Mouse (Mus musculus): ENCODE data around the gene Hmgxb4. TPM values are rescaled to one million over a fixed set of nuclear protein-coding genes. Genes with fewer than 3 reads are reported as not detected.

Hmgxb4 gene
- total and polyA plus RNA-seq, 2 experiments from 2014 or later = 24.7 to 66.9 TPM

DNA sequence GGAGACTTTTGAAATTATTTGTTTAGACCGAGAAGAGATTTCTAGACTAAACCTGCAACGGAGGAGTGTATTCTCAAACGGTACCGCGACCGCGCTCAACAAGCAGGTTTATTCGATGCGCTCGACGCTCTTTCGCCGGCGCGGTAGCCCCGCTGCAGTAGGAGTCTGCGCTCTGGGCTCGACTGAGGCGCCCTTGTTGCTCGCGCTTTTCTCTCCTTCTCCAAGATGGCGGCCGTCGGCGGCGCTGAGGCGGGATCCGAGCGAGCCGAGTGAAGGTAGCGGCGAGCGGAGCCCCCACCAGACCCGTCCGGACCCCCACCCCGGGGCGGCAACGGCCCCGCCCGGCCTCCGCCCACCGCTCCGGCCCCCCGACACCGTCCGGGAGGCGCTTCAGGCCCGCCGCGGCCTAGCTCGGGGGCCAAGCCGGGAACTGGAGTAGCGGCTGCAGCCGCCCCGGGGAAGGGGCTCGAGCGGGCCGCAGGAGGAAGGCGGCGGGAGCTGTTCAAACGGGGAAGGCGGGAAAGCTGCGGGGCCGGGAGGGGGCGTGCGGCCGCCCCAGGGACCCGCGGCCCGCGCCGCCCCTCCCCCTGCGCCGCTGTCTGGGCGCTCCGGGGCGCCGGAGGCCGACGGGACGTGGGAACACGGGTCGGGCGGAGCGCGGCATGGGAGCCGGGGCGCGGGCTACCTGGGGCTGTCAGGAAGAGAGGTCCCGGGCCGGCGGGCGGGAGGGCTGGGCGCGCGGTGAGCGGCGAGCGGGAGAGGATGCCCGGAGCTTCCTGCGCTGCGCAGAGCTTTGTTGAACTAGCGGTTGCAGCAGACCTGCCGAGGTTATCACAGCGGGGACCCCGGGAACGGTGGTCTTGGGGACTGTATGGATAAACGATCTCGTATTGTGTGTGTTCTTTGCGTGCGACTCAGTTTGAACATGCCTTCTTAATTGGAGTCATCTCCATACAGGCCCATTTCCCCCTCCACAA is 607 bp downstream of the Hmgxb4 start:
- ATAC-seq (peak; percentile 95), DNase-seq (ENCODE audit: low spot score) (peak; percentile 95)
- H3K9me3 ChIP-seq (ENCODE audit: low read length) = no peaks in the 10 kb centered on the region
- H3K4me1 ChIP-seq (ENCODE audit: insufficient read depth, low read length) = 0 out of 2 replicates have a peak, but pooled peaks cover 4% of the 10 kb centered on the region
- peaks cover under 1% of the 10 kb centered on the region; the same call in 1 of the 2 replicates for H3K36me3 ChIP-seq (ENCODE audit: insufficient read depth, low read length)
- H3K27me3 ChIP-seq (ENCODE audit: insufficient read depth, low read length) = no peaks in the 10 kb centered on the region
- H3K4me2 ChIP-seq (ENCODE audit: low read depth, low read length) = peak overlapping the region; percentile 71
- H3K9ac ChIP-seq (replicated peaks; ENCODE audit: low read length) = peak overlapping the region; percentile 98
- TF ChIP-seq CTCF (IDR thresholded peaks at IDR 0.05; ENCODE audit: low read depth) = no peak
- H3K27ac ChIP-seq = peak overlapping the region; percentile 97
- peak overlapping the region; percentile 94 for H3K4me3 ChIP-seq (ENCODE audit: low read length)
- WGBS = 1% methylated on average over 73 of the region's 111 CpGs

DNA sequence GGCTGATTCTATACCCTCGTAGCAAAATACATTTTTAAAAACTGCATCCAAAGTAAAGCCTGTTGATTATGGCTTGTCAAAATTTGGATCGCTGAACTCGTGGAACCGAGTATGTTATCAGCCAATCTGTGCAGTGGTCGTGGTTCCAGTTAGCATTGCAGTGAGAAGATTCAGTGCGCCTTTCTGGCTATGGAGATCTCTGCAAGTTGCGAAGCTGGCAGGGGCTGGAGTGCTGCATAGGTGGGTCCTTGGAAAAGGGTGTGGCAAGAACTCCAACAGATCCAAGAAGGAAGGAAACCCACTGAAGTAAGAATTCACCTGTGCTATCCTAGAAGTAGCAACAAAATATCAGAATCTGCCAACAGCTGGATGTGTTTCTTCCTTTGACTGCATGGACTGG is 1.4 kb downstream of the Hmgxb4 start:
- no peaks in the 10 kb centered on the region for H3K9me3 ChIP-seq (ENCODE audit: low read length)
- peak; percentile 33; the same call in 1 of the 2 replicates for ATAC-seq
- H3K27me3 ChIP-seq (ENCODE audit: insufficient read depth, low read length) = no peaks in the 10 kb centered on the region
- H3K9ac ChIP-seq (replicated peaks; ENCODE audit: low read length) = peak overlapping the region; percentile 98
- H3K36me3 ChIP-seq (ENCODE audit: insufficient read depth, low read length) = peaks cover 8% of the 10 kb centered on the region
- H3K27ac ChIP-seq = peak overlapping the region; percentile 97; the same call in 1 of the 2 replicates
- no peak for TF ChIP-seq CTCF (IDR thresholded peaks at IDR 0.05; ENCODE audit: low read depth)
- peak overlapping the region; percentile 71 for H3K4me2 ChIP-seq (ENCODE audit: low read depth, low read length)
- WGBS = 3% methylated on average over 7 of the region's 7 CpGs
- peak; percentile 40 for DNase-seq (ENCODE audit: low spot score)
- H3K4me3 ChIP-seq (ENCODE audit: low read length) = peak overlapping the region; percentile 94
- 0 out of 2 replicates have a peak, but pooled peaks cover 4% of the 10 kb centered on the region for H3K4me1 ChIP-seq (ENCODE audit: insufficient read depth, low read length)

- Histone ChIP-seq H3K9me3 (ENCODE audit: low read length) (no peaks in the 10 kb centered on the region), H3K9ac (replicated peaks; ENCODE audit: low read length) (no peak overlapping the region), H3K27me3 (ENCODE audit: insufficient read depth, low read length) (no peaks in the 10 kb centered on the region), H3K4me2 (ENCODE audit: low read depth, low read length) (no peak overlapping the region), H3K4me3 (ENCODE audit: low read length) (no peak overlapping the region), H3K27ac (no peak overlapping the region), H3K4me1 (ENCODE audit: insufficient read depth, low read length) (no peaks in the 10 kb centered on the region), H3K36me3 (ENCODE audit: insufficient read depth, low read length) (peaks cover 28% of the 10 kb centered on the region)
- TF ChIP-seq CTCF (IDR thresholded peaks at IDR 0.05; ENCODE audit: low read depth) = no peak
- 99% methylated on average over 3 of the region's 3 CpGs for WGBS
- no peak for DNase-seq (ENCODE audit: low spot score)
- ATAC-seq = no peak
Measured at GRCm38 (mm10) chr8:75000431-75000830, 7.3 kb downstream of the Hmgxb4 start.

- no peak overlapping the region for H3K4me2 ChIP-seq (ENCODE audit: low read depth, low read length)
- no peaks in the 10 kb centered on the region for H3K27me3 ChIP-seq (ENCODE audit: insufficient read depth, low read length)
- H3K36me3 ChIP-seq (ENCODE audit: insufficient read depth, low read length) = peaks cover 14% of the 10 kb centered on the region; the same call in 1 of the 2 replicates
- no peak overlapping the region for H3K9ac ChIP-seq (replicated peaks; ENCODE audit: low read length)
- ATAC-seq = no peak
- WGBS = 98% methylated on average over 2 of the region's 2 CpGs
- H3K4me1 ChIP-seq (ENCODE audit: insufficient read depth, low read length) = no peaks in the 10 kb centered on the region
- no peak for DNase-seq (ENCODE audit: low spot score)
- H3K9me3 ChIP-seq (ENCODE audit: low read length) = no peaks in the 10 kb centered on the region
- no peak overlapping the region for H3K4me3 ChIP-seq (ENCODE audit: low read length)
- H3K27ac ChIP-seq = no peak overlapping the region
- TF ChIP-seq CTCF (IDR thresholded peaks at IDR 0.05; ENCODE audit: low read depth) = no peak
Measured at GRCm38 (mm10) chr8:75008826-75009225, 15.7 kb downstream of the Hmgxb4 start.

- Histone ChIP-seq H3K4me2 (ENCODE audit: low read depth, low read length) (no peak overlapping the region), H3K27me3 (ENCODE audit: insufficient read depth, low read length) (no peaks in the 10 kb centered on the region), H3K36me3 (ENCODE audit: insufficient read depth, low read length) (peaks cover 8% of the 10 kb centered on the region; the same call in 1 of the 2 replicates), H3K9ac (replicated peaks; ENCODE audit: low read length) (no peak overlapping the region), H3K4me3 (ENCODE audit: low read length) (no peak overlapping the region), H3K27ac (no peak overlapping the region), H3K4me1 (ENCODE audit: insufficient read depth, low read length) (no peaks in the 10 kb centered on the region), H3K9me3 (ENCODE audit: low read length) (no peaks in the 10 kb centered on the region)
- no peak for ATAC-seq
- 43% methylated on average over 2 of the region's 2 CpGs for WGBS
- TF ChIP-seq CTCF (IDR thresholded peaks at IDR 0.05; ENCODE audit: low read depth) = no peak
- DNase-seq (ENCODE audit: low spot score) = no peak
Measured at GRCm38 (mm10) chr8:75013557-75013956, 20.4 kb downstream of the Hmgxb4 start.

GRCm38 (mm10) chr8:75013964-75014363 is 20.8 kb downstream of the Hmgxb4 start:
- H3K9ac ChIP-seq (replicated peaks; ENCODE audit: low read length) = no peak overlapping the region
- ATAC-seq (no peak), DNase-seq (ENCODE audit: low spot score) (no peak)
- no peaks in the 10 kb centered on the region for H3K27me3 ChIP-seq (ENCODE audit: insufficient read depth, low read length)
- H3K4me3 ChIP-seq (ENCODE audit: low read length) = no peak overlapping the region
- TF ChIP-seq CTCF (IDR thresholded peaks at IDR 0.05; ENCODE audit: low read depth) = no peak
- H3K27ac ChIP-seq = no peak overlapping the region
- H3K4me2 ChIP-seq (ENCODE audit: low read depth, low read length) = no peak overlapping the region
- peaks cover 5% of the 10 kb centered on the region; the same call in 1 of the 2 replicates for H3K36me3 ChIP-seq (ENCODE audit: insufficient read depth, low read length)
- WGBS = 71% methylated on average over 3 of the region's 3 CpGs
- H3K9me3 ChIP-seq (ENCODE audit: low read length) = no peaks in the 10 kb centered on the region
- H3K4me1 ChIP-seq (ENCODE audit: insufficient read depth, low read length) = no peaks in the 10 kb centered on the region

Data from hindbrain, postnatal 0 days (tissue).